Mouse (Mus musculus): ENCODE data around the gene Lhfpl3. TPM values are rescaled to one million over a fixed set of nuclear protein-coding genes. Genes with fewer than 3 reads are reported as not detected.

Gene Lhfpl3
- polyA plus RNA-seq, 1 experiment from 2014 or later, result 0.07 TPM

DNA sequence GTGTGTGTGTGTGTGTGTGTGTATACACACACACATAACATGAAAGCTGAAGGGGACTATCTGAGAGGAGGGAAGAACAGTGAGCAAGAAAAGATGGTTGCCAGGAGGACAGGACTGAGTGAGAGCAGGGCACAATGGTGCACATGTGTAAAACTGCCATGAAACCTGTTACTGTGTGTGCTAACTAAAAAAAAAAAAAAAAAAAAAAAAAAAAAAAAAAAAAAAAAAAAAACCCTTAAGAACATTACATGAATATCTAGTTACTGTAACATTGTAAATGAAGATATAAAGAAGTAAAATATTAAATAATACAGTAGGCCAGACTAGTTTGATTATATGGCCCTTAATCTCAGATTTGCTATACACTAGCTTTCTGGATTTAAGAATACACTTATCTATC, 543.3 kb downstream of the Lhfpl3 start:
- Histone ChIP-seq H3K4me1 (replicated peaks) (no peaks in the 10 kb centered on the region), H3K27me3 (no peaks in the 10 kb centered on the region), H3K36me3 (replicated peaks) (no peaks in the 10 kb centered on the region), H3K9ac (no peak overlapping the region), H3K4me2 (no peak overlapping the region), H3K4me3 (replicated peaks) (no peak overlapping the region), H3K27ac (replicated peaks) (no peak overlapping the region), H3K9me3 (replicated peaks) (no peaks in the 10 kb centered on the region)
- ATAC-seq (ENCODE audit: insufficient read depth), result no peak

Small RNA genes lying within 50 kb of the gene (microRNA-seq; reads per million reads assigned to microRNA genes)
- gene Gm28022 (not detected), gene Gm44363 (not detected)

Other genes with a start within 250 kb of the Lhfpl3 start
- gene Orc5, start 195.6 kb upstream of the Lhfpl3 start, polyA plus RNA-seq (2015; fragmentation: Nextera tagmentation; extraction: Ambion mirVana), result 47.0 and 49.4 TPM in 2 replicates

Data from liver, embryonic 15.5 days (tissue).